Mouse (Mus musculus) cortical plate, adult 2 months (tissue): ENCODE data around the gene Vps13d.

Experiments used
- CTCF ChIP-seq: fragments of 200-500 bp; IDR thresholded peaks from 2 replicates; pipeline ENCODE4 v1.5.1; 2011; ENCODE audit warnings: mild to moderate bottlenecking, control low read depth, low read length; ENCODE audit not compliant: insufficient read depth; ENCODE audit errors: extremely low read depth
- POLR2A ChIP-seq: fragments of 200-500 bp; IDR thresholded peaks from 2 replicates; pipeline ENCODE4 v1.6.1; 2011; ENCODE audit warnings: mild to moderate bottlenecking, low read length, control low read depth; ENCODE audit not compliant: insufficient read depth; ENCODE audit errors: extremely low read depth

DNA sequence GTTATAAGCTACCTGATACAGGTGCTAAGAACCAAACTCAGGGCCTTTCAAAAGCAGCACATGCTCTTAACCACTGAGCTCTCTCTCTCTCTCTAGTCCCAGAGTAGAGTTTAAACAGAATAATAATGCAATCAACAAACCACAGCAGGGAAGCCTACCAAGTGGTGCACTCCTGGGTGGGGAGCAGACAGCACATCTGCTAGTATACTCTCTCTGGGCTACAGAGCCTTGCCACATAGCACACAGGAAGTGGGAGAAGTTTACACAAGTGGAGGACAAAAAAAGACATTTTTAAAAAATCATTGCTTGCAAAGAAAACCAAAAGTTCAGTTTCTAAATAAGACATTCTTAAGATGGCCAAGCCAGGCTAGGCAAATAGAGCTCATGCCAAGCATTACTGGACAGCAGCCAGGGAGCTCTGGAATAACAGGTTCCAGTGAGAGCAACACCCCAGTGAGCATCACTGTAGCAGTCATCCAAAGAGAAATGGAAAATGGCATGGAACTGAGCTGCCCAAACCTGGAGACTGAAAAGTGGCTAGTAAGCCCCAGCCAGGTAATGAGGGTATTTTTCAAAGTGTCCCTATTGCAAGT is 64.8 kb downstream of the Vps13d start:
- no peak for TF ChIP-seq CTCF
- no peak for TF ChIP-seq POLR2A
